ENCODE assay signal across 9 mouse cellular contexts in the genomic region with DNA sequence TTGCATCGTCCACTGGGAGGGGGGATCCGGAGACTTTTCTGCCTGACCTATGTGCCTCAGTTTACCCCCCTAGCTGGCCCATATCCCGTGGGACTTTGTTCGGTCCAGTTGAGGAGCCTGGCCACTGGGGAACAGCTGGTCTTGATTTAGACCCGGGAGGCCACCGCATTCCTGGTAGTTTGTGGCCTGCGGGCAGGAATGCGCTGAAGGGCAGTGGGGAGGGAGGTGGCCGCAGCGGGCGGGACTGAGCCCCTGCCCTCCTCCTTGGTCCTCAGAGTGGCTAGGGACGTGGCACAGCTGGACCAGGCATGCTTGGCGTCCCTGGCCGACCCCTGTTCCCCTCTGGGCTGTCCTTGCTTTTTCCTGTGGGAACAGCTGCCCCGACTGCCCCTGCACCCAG. TPM values are rescaled to one million over a fixed set of nuclear protein-coding genes. Genes with fewer than 3 reads are reported as not detected.
DNase-seq lines count a peak whose midpoint lies in the region; ATAC-seq lines count a peak whose summit lies in the region.
"Had no signal": no experiment of that assay in that cellular context is flagged by ENCODE, and none has a peak within 500 bp of the region (broad histone marks: within the 10 kb centered on the region; RNA-seq: fewer than 3 reads in every experiment).

No protein-coding gene starts in this region.

- H3K36me3 ChIP-seq in kidney, embryonic 16.5 days (ENCODE audit: insufficient read depth, low read length) = peaks cover 41% of the 10 kb centered on the region
- peaks cover 36% of the 10 kb centered on the region for H3K36me3 ChIP-seq in hindbrain, embryonic 10.5 days
- peaks cover 29% of the 10 kb centered on the region for H3K36me3 ChIP-seq in liver, embryonic 15.5 days (replicated peaks)

- 9% methylated on average over 15 of the region's 15 CpGs for WGBS in kidney, embryonic 16.5 days
- 12% methylated on average over 15 of the region's 15 CpGs for WGBS in hindbrain, embryonic 10.5 days
- 48% methylated on average over 15 of the region's 15 CpGs for WGBS in liver, embryonic 15.5 days (ENCODE audit: insufficient replicate concordance)

- H3K4me3 ChIP-seq in kidney, embryonic 16.5 days (ENCODE audit: low read length) = peak overlapping the region; percentile 81
- H3K4me3 ChIP-seq in hindbrain, embryonic 10.5 days = peak overlapping the region; percentile 61
- peak overlapping the region; percentile 61 for H3K4me3 ChIP-seq in liver, embryonic 15.5 days (replicated peaks)

- peak overlapping the region; percentile 91 for H3K9ac ChIP-seq in kidney, embryonic 16.5 days (replicated peaks; ENCODE audit: low read length)
- H3K9ac ChIP-seq in liver, embryonic 15.5 days = 0 out of 2 replicates have a peak overlapping the region, but pooled peaks have one; percentile 55

- peak overlapping the region; percentile 74 for H3K4me2 ChIP-seq in kidney, embryonic 16.5 days (replicated peaks; ENCODE audit: low read depth, low read length)
- H3K4me2 ChIP-seq in liver, embryonic 15.5 days = peak overlapping the region; percentile 91

- no peak for ATAC-seq in kidney, embryonic 16.5 days (ENCODE audit: low FRiP score, low TSS enrichment)
- ATAC-seq in liver, embryonic 15.5 days (ENCODE audit: insufficient read depth) = no peak

- H3K27ac ChIP-seq in kidney, embryonic 16.5 days (ENCODE audit: low read length) = peak overlapping the region; percentile 94
- H3K27ac ChIP-seq in hindbrain, embryonic 10.5 days = peak overlapping the region; percentile 63
- no peak overlapping the region for H3K27ac ChIP-seq in liver, embryonic 15.5 days (replicated peaks)

- DNase-seq in kidney, adult 11 months = no peak
- DNase-seq in hindbrain, embryonic 10.5 days (ENCODE audit: low spot score) = peak; percentile 42
- DNase-seq in retina, postnatal 1 day = peak; percentile 40
- no peak for DNase-seq in frontal cortex, postnatal 10 days (ENCODE audit: low spot score in 2 of 2)
- no peak for DNase-seq in adrenal gland, adult 2 months
- no peak for DNase-seq in thymus, postnatal 4 days

- H3K27me3 ChIP-seq in kidney, embryonic 16.5 days (ENCODE audit: insufficient read depth, low read length) = no peaks in the 10 kb centered on the region
- peaks cover 54% of the 10 kb centered on the region for H3K27me3 ChIP-seq in hindbrain, embryonic 10.5 days (ENCODE audit: insufficient read depth, poor library complexity, severe bottlenecking)
- peaks cover 38% of the 10 kb centered on the region for H3K27me3 ChIP-seq in liver, embryonic 15.5 days

- H3K4me1 ChIP-seq in kidney, embryonic 16.5 days (ENCODE audit: insufficient read depth, low read length) = peaks cover 40% of the 10 kb centered on the region
- peaks cover 48% of the 10 kb centered on the region for H3K4me1 ChIP-seq in hindbrain, embryonic 10.5 days (replicated peaks)
- H3K4me1 ChIP-seq in liver, embryonic 15.5 days (replicated peaks) = peaks cover 69% of the 10 kb centered on the region

- peaks cover 6% of the 10 kb centered on the region; the same call in 1 of the 2 replicates for H3K9me3 ChIP-seq in kidney, embryonic 16.5 days (ENCODE audit: low read length)
- H3K9me3 ChIP-seq in hindbrain, embryonic 10.5 days = peaks cover 16% of the 10 kb centered on the region; the same call in 1 of the 2 replicates
- H3K9me3 ChIP-seq in liver, embryonic 15.5 days (replicated peaks) = no peaks in the 10 kb centered on the region

RNA-seq across cellular contexts. Expression of a gene that starts 1.5 kb away (rescaled TPM):
- 309 and 332 TPM in 2 replicates for polyA plus RNA-seq in kidney, embryonic 16.5 days (2015; fragmentation: Nextera tagmentation; extraction: Ambion mirVana)
- 201 and 223 TPM in 2 replicates for polyA plus RNA-seq in hindbrain, embryonic 10.5 days (2016; fragmentation: Nextera tagmentation; extraction: Ambion mirVana)
- polyA plus RNA-seq in liver, embryonic 15.5 days (2015; fragmentation: Nextera tagmentation; extraction: Ambion mirVana) = 44.5 and 45.5 TPM in 2 replicates
- 10 to 100 TPM; 29.5 to 50.1 TPM for total RNA-seq in adrenal gland, adult 2 months (2021)
- 53.0 and 58.8 TPM in 2 replicates for polyA plus RNA-seq in adrenal gland, adult 2 months (2012; rRNA removed)

RNA-seq across cellular contexts. Expression of a gene that starts 5.7 kb away (rescaled TPM):
- polyA plus RNA-seq in kidney, embryonic 16.5 days (2015; fragmentation: Nextera tagmentation; extraction: Ambion mirVana) = 10.8 and 11.2 TPM in 2 replicates
- polyA plus RNA-seq in hindbrain, embryonic 10.5 days (2016; fragmentation: Nextera tagmentation; extraction: Ambion mirVana) = 11.8 and 13.1 TPM in 2 replicates
- 8.4 and 11.0 TPM in 2 replicates for polyA plus RNA-seq in liver, embryonic 15.5 days (2015; fragmentation: Nextera tagmentation; extraction: Ambion mirVana)
- 100 to 1,000 TPM; 142 to 143 TPM for total RNA-seq in adrenal gland, adult 2 months (2021)
- 619 and 624 TPM in 2 replicates for polyA plus RNA-seq in adrenal gland, adult 2 months (2012; rRNA removed)

RNA-seq across cellular contexts. Expression of a gene that starts 6.4 kb away (rescaled TPM):
- polyA plus RNA-seq in kidney, embryonic 16.5 days (2015; fragmentation: Nextera tagmentation; extraction: Ambion mirVana) = 4.2 and 4.4 TPM in 2 replicates
- polyA plus RNA-seq in hindbrain, embryonic 10.5 days (2016; fragmentation: Nextera tagmentation; extraction: Ambion mirVana) = 4.4 and 6.0 TPM in 2 replicates
- polyA plus RNA-seq in liver, embryonic 15.5 days (2015; fragmentation: Nextera tagmentation; extraction: Ambion mirVana) = 7.5 and 9.0 TPM in 2 replicates
- 10 to 100 TPM; 18.4 to 22.9 TPM for total RNA-seq in adrenal gland, adult 2 months (2021)
- 28.6 TPM in 2 replicates for polyA plus RNA-seq in adrenal gland, adult 2 months (2012; rRNA removed)

RNA-seq across cellular contexts. Expression of a gene that starts 19.4 kb away (rescaled TPM):
- polyA plus RNA-seq in kidney, embryonic 16.5 days (2015; fragmentation: Nextera tagmentation; extraction: Ambion mirVana) = 0.54 and 0.71 TPM in 2 replicates
- polyA plus RNA-seq in hindbrain, embryonic 10.5 days (2016; fragmentation: Nextera tagmentation; extraction: Ambion mirVana) = 0.35 TPM in 2 replicates
- polyA plus RNA-seq in liver, embryonic 15.5 days (2015; fragmentation: Nextera tagmentation; extraction: Ambion mirVana) = 0.10 TPM in 1 of 2 replicates, not detected in the other
- total RNA-seq in adrenal gland, adult 2 months (2021) = under 1 TPM in 1 of 2 experiments, not detected in 1; 0.31 TPM
- polyA plus RNA-seq in adrenal gland, adult 2 months (2012; rRNA removed) = 0.09 and 0.17 TPM in 2 replicates
- polyA plus RNA-seq: large intestine, adult 2 months had no signal

RNA-seq across cellular contexts. Expression of a gene that starts 26.6 kb away (rescaled TPM):
- polyA plus RNA-seq in kidney, embryonic 16.5 days (2015; fragmentation: Nextera tagmentation; extraction: Ambion mirVana) = 10.5 and 11.3 TPM in 2 replicates
- 8.4 and 9.0 TPM in 2 replicates for polyA plus RNA-seq in hindbrain, embryonic 10.5 days (2016; fragmentation: Nextera tagmentation; extraction: Ambion mirVana)
- polyA plus RNA-seq in liver, embryonic 15.5 days (2015; fragmentation: Nextera tagmentation; extraction: Ambion mirVana) = 15.7 and 18.2 TPM in 2 replicates
- 1 to 10 TPM; 3.9 to 6.7 TPM for total RNA-seq in adrenal gland, adult 2 months (2021)
- polyA plus RNA-seq in adrenal gland, adult 2 months (2012; rRNA removed) = 11.0 and 14.6 TPM in 2 replicates

Comparison
In these comparisons a context has a peak if more than half of its experiments do, and no peak if none do; other contexts are left out.
1. DNase-seq: peak in hindbrain, embryonic 10.5 days (single experiment) and retina, postnatal 1 day (single experiment); none in kidney, adult 11 months (single experiment), frontal cortex, postnatal 10 days (0 of 2), adrenal gland, adult 2 months (single experiment) and thymus, postnatal 4 days (single experiment).
2. RNA of a gene that starts 5.7 kb away (polyA plus RNA-seq): 619 to 624 TPM in adrenal gland, adult 2 months; 11.8 to 13.1 TPM in hindbrain, embryonic 10.5 days, 10.8 to 11.2 TPM in kidney, embryonic 16.5 days and 8.4 to 11.0 TPM in liver, embryonic 15.5 days; every median in the first group is over 10 times any median in the second.
3. Peak in every context shown above with its lines, with median percentiles within 50 percentile points of each other: H3K4me3 ChIP-seq.